Mouse (Mus musculus): ENCODE measurements around the gene Cyp4a30b.

DNA sequence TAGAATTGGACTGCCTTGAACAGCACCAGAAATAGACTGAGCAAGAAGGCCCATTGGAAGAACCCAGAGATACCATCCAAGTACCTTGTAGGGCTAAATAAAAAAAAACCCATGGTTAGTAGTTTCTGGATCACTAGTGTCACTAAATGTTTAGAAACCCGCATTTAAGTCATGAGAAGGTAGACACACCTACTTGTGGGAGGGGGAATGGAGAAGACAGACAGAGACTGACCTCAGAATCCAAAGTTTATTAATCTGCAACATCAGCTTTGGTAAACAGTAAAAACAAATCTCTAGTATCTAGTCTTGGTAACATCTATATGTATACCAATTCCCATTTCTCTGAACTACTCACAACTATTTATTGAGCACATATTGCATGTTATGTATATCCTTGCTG, 43.6 kb downstream of the Cyp4a30b start, which contains the start of gene Cyp4a14:
- TF ChIP-seq POLR2A (IDR thresholded peaks at IDR 0.05; ENCODE audit: insufficient read depth, low read depth, low read length), result no peak
- TF ChIP-seq CTCF (IDR thresholded peaks at IDR 0.05; ENCODE audit: insufficient read depth, low read depth, low read length), result no peak

All from olfactory bulb, adult 2 months (tissue).